Mouse (Mus musculus) retina, postnatal 1 day (tissue): Measurements from ENCODE around the gene Nfkbil1.

Experiments
- DNase-seq: peaks from one replicate; pipeline ENCODE4 v3.0.0-alpha.2; 2012

Nfkbil1 gene

GRCm38 (mm10) chr17:35235614-35236389 is at the start of gene Nfkbil1:
Nfkbil1 (minus strand) TSS chr17:35235792.
- DNase-seq = peak; percentile 97

- no peak for DNase-seq
Measured at GRCm38 (mm10) chr17:35280276-35280675, 44.7 kb upstream of the Nfkbil1 start.

- DNase-seq = no peak
Measured at GRCm38 (mm10) chr17:35278957-35279688, 43.5 kb upstream of the Nfkbil1 start.

GRCm38 (mm10) chr17:35278049-35278448 is 42.5 kb upstream of the Nfkbil1 start:
- no peak for DNase-seq

GRCm38 (mm10) chr17:35276304-35276864 is 40.8 kb upstream of the Nfkbil1 start:
- no peak for DNase-seq

- DNase-seq = peak; percentile 87
Measured at GRCm38 (mm10) chr17:35274770-35275169, 39.2 kb upstream of the Nfkbil1 start.

GRCm38 (mm10) chr17:35272249-35272648 is 36.7 kb upstream of the Nfkbil1 start:
- no peak for DNase-seq

GRCm38 (mm10) chr17:35269653-35270347 is 34.2 kb upstream of the Nfkbil1 start:
- no peak for DNase-seq

- DNase-seq = no peak
Measured at GRCm38 (mm10) chr17:35267399-35268086, 32.0 kb upstream of the Nfkbil1 start.

- no peak for DNase-seq
Measured at GRCm38 (mm10) chr17:35263523-35263883, 27.9 kb upstream of the Nfkbil1 start.

- peak; percentile 92 for DNase-seq
Measured at GRCm38 (mm10) chr17:35262664-35263522, 27.3 kb upstream of the Nfkbil1 start, which contains the start of gene H2-D1. H2-D1 (plus strand) TSS chr17:35262730.

GRCm38 (mm10) chr17:35261651-35262050 is 26.1 kb upstream of the Nfkbil1 start:
- no peak for DNase-seq

GRCm38 (mm10) chr17:35259621-35260020 is 24.0 kb upstream of the Nfkbil1 start:
- DNase-seq = no peak

- no peak for DNase-seq
Measured at GRCm38 (mm10) chr17:35258492-35259478, 23.2 kb upstream of the Nfkbil1 start.

GRCm38 (mm10) chr17:35257824-35258491 is 22.4 kb upstream of the Nfkbil1 start:
- peak; percentile 94 for DNase-seq

GRCm38 (mm10) chr17:35257378-35257777 is 21.8 kb upstream of the Nfkbil1 start:
- DNase-seq = no peak

GRCm38 (mm10) chr17:35255704-35256103 is 20.1 kb upstream of the Nfkbil1 start:
- DNase-seq = no peak

- DNase-seq = no peak
Measured at GRCm38 (mm10) chr17:35255301-35255700, 19.7 kb upstream of the Nfkbil1 start.

- DNase-seq = peak; percentile 67
Measured at GRCm38 (mm10) chr17:35254241-35255098, 18.9 kb upstream of the Nfkbil1 start.
